Mouse (Mus musculus) liver, embryonic 11.5 days (tissue): ENCODE results near the gene Frmd3. TPM values are rescaled to one million over a fixed set of nuclear protein-coding genes. Genes with fewer than 3 reads are reported as not detected.
"Not testable (repeated sequence)": the region's sequence is repeated elsewhere in the genome, so short reads cannot be mapped to it uniquely, and the experiment has no call there.

Experiments used
- ATAC-seq: fragments of 200-750 bp; cut with Nextera tagmentation; replicated peaks from 2 replicates; pipeline ENCODE4 v1.8.0; 2017; ENCODE audit warnings: moderate number of reproducible peaks, mild to moderate bottlenecking, moderate TSS enrichment, moderate library complexity; ENCODE audit not compliant: low FRiP score
- DNase-seq: peaks from one replicate; pipeline ENCODE4 v3.0.0-alpha.2; 2017; ENCODE audit warnings: low spot score
- H3K27ac ChIP-seq: fragments of 300-500 bp; sonication (generic); 2 replicates; pipeline ENCODE4 v1.5.1; 2014; ENCODE audit warnings: mild to moderate bottlenecking, low read depth, low read length, control low read depth
- H3K27me3 ChIP-seq: fragments of 300-500 bp; sonication (generic); replicated peaks from 2 replicates; pipeline ENCODE4 v1.6.1; 2014; ENCODE audit warnings: low read length, mixed read lengths; ENCODE audit not compliant: control insufficient read depth, insufficient read depth
- H3K36me3 ChIP-seq: fragments of 300-500 bp; sonication (generic); 2 replicates; pipeline ENCODE4 v1.6.1; 2014; ENCODE audit warnings: mild to moderate bottlenecking, low read length, moderate library complexity, mixed read lengths; ENCODE audit not compliant: control insufficient read depth, insufficient read depth
- H3K4me1 ChIP-seq: fragments of 300-500 bp; sonication (generic); replicated peaks from 2 replicates; pipeline ENCODE4 v1.6.1; 2014; ENCODE audit warnings: low read length, mixed read lengths; ENCODE audit not compliant: control insufficient read depth, insufficient read depth
- H3K4me2 ChIP-seq: fragments of 300-500 bp; sonication (generic); 2 replicates; pipeline ENCODE4 v1.6.1; 2014; ENCODE audit warnings: mild to moderate bottlenecking, control low read depth, moderate library complexity
- H3K4me3 ChIP-seq: fragments of 300-500 bp; sonication (generic); 2 replicates; pipeline ENCODE4 v1.5.1; 2014; ENCODE audit warnings: low read depth, low read length, control low read depth
- H3K9ac ChIP-seq: fragments of 300-500 bp; sonication (generic); 2 replicates; pipeline ENCODE4 v1.6.1; 2014; ENCODE audit warnings: low read depth, low read length, control low read depth
- H3K9me3 ChIP-seq: fragments of 300-500 bp; sonication (generic); 2 replicates; pipeline ENCODE4 v1.6.1; 2016; ENCODE audit warnings: low read length, inconsistent platforms, mixed read lengths; ENCODE audit not compliant: control insufficient read depth
- WGBS: fragments of 180-500 bp; shearing (Covaris S2); extraction: QIAGEN DNeasy Blood & Tissue Kit; methylation state at CpG from one replicate; pipeline ENCODE4 v1.1.7; 2014; 5-methylcytosine and 5-hydroxymethylcytosine counted together
- polyA plus RNA-seq: library from polyadenylated mRNA; unstranded; fragments of >200 nt; fragmentation: Nextera tagmentation; extraction: Ambion mirVana; gene quantifications from 2 replicates; pipeline ENCODE4 v1.2.1, GENCODE M21; 2014

Frmd3 gene
- polyA plus RNA-seq, 1 experiment from 2014 or later = 0.19 TPM

- no peak overlapping the region for H3K27ac ChIP-seq
- WGBS = 81% methylated on average over 3 of the region's 3 CpGs
Observed at GRCm38 (mm10) chr4:74110816-74111215, 97.6 kb downstream of the Frmd3 start.

GRCm38 (mm10) chr4:74191528-74191927 is 178.3 kb downstream of the Frmd3 start:
- no peaks in the 10 kb centered on the region for H3K9me3 ChIP-seq
- ATAC-seq (no peak), DNase-seq (no peak)
- H3K36me3 ChIP-seq = no peaks in the 10 kb centered on the region
- H3K4me2 ChIP-seq = no peak overlapping the region
- no peaks in the 10 kb centered on the region for H3K4me1 ChIP-seq
- no peaks in the 10 kb centered on the region for H3K27me3 ChIP-seq
- no peak overlapping the region for H3K4me3 ChIP-seq
- H3K9ac ChIP-seq = no peak overlapping the region
- no peak overlapping the region for H3K27ac ChIP-seq

More at GRCm38 (mm10) chr4:74110816-74111215, 97.6 kb downstream of the Frmd3 start:
- no peak for DNase-seq
- Histone ChIP-seq H3K9ac (no peak overlapping the region), H3K4me3 (no peak overlapping the region), H3K4me1 (no peaks in the 10 kb centered on the region), H3K27me3 (no peaks in the 10 kb centered on the region), H3K4me2 (no peak overlapping the region), H3K36me3 (no peaks in the 10 kb centered on the region), H3K9me3 (no peaks in the 10 kb centered on the region)
- no peak for ATAC-seq

- DNase-seq = no peak
- Histone ChIP-seq H3K9ac (no peak overlapping the region), H3K27ac (no peak overlapping the region), H3K9me3 (no peaks in the 10 kb centered on the region), H3K4me3 (no peak overlapping the region), H3K4me2 (no peak overlapping the region), H3K27me3 (no peaks in the 10 kb centered on the region), H3K4me1 (no peaks in the 10 kb centered on the region), H3K36me3 (no peaks in the 10 kb centered on the region)
- ATAC-seq = no peak
Observed at GRCm38 (mm10) chr4:74201281-74201811, 188.1 kb downstream of the Frmd3 start.

- ATAC-seq = not testable (repeated sequence)
- WGBS = 78% methylated on average over 1 of the region's 1 CpGs
Observed at GRCm38 (mm10) chr4:74221780-74222179, 208.5 kb downstream of the Frmd3 start.

GRCm38 (mm10) chr4:74222360-74222759 is 209.1 kb downstream of the Frmd3 start:
- 23% methylated on average over 3 of the region's 3 CpGs for WGBS
- no peaks in the 10 kb centered on the region for H3K27me3 ChIP-seq
- H3K9me3 ChIP-seq = no peaks in the 10 kb centered on the region
- DNase-seq (no peak), ATAC-seq (no peak)
- no peak overlapping the region for H3K9ac ChIP-seq
- no peaks in the 10 kb centered on the region for H3K4me1 ChIP-seq
- H3K4me3 ChIP-seq = no peak overlapping the region
- no peaks in the 10 kb centered on the region for H3K36me3 ChIP-seq
- H3K27ac ChIP-seq = no peak overlapping the region
- no peak overlapping the region for H3K4me2 ChIP-seq

More at GRCm38 (mm10) chr4:74221780-74222179, 208.5 kb downstream of the Frmd3 start:
- not testable (repeated sequence) for DNase-seq, H3K27ac ChIP-seq, H3K36me3 ChIP-seq, H3K4me3 ChIP-seq, H3K9me3 ChIP-seq, H3K4me1 ChIP-seq, H3K9ac ChIP-seq, H3K4me2 ChIP-seq, H3K27me3 ChIP-seq

- Histone ChIP-seq H3K4me2 (no peak overlapping the region), H3K27me3 (no peaks in the 10 kb centered on the region), H3K36me3 (no peaks in the 10 kb centered on the region), H3K4me1 (no peaks in the 10 kb centered on the region), H3K9me3 (no peaks in the 10 kb centered on the region), H3K4me3 (no peak overlapping the region), H3K9ac (no peak overlapping the region), H3K27ac (no peak overlapping the region)
- no peak for DNase-seq
- no peak for ATAC-seq
- WGBS = 70% methylated on average over 2 of the region's 2 CpGs
Observed at GRCm38 (mm10) chr4:74224210-74224609, 211.0 kb downstream of the Frmd3 start.

- Histone ChIP-seq H3K9me3 (no peaks in the 10 kb centered on the region), H3K4me3 (no peak overlapping the region), H3K27ac (no peak overlapping the region), H3K27me3 (no peaks in the 10 kb centered on the region), H3K9ac (no peak overlapping the region), H3K4me2 (no peak overlapping the region), H3K36me3 (no peaks in the 10 kb centered on the region), H3K4me1 (no peaks in the 10 kb centered on the region)
- DNase-seq (no peak), ATAC-seq (peak; percentile 44; the same call in 1 of the 2 replicates)
- WGBS = 71% methylated on average over 4 of the region's 4 CpGs
Observed at GRCm38 (mm10) chr4:74230994-74231393, 217.8 kb downstream of the Frmd3 start.

GRCm38 (mm10) chr4:74231405-74231804 is 218.2 kb downstream of the Frmd3 start:
- H3K27me3 ChIP-seq = no peaks in the 10 kb centered on the region
- no peak overlapping the region for H3K4me2 ChIP-seq
- 62% methylated on average over 5 of the region's 5 CpGs for WGBS
- H3K4me1 ChIP-seq = no peaks in the 10 kb centered on the region
- no peak overlapping the region for H3K9ac ChIP-seq
- H3K27ac ChIP-seq = no peak overlapping the region
- no peaks in the 10 kb centered on the region for H3K36me3 ChIP-seq
- no peak overlapping the region for H3K4me3 ChIP-seq
- ATAC-seq = peak; percentile 36; the same call in 1 of the 2 replicates
- DNase-seq = no peak
- H3K9me3 ChIP-seq = no peaks in the 10 kb centered on the region

- Histone ChIP-seq H3K4me1 (no peaks in the 10 kb centered on the region), H3K9ac (no peak overlapping the region), H3K4me2 (no peak overlapping the region), H3K27me3 (no peaks in the 10 kb centered on the region), H3K4me3 (no peak overlapping the region), H3K27ac (no peak overlapping the region), H3K9me3 (no peaks in the 10 kb centered on the region), H3K36me3 (no peaks in the 10 kb centered on the region)
- ATAC-seq (no peak), DNase-seq (no peak)
- 76% methylated on average over 3 of the region's 3 CpGs for WGBS
Observed at GRCm38 (mm10) chr4:74233534-74233933, 220.3 kb downstream of the Frmd3 start.
